Mouse (Mus musculus): ENCODE results near the gene Neurl1b.

DNA sequence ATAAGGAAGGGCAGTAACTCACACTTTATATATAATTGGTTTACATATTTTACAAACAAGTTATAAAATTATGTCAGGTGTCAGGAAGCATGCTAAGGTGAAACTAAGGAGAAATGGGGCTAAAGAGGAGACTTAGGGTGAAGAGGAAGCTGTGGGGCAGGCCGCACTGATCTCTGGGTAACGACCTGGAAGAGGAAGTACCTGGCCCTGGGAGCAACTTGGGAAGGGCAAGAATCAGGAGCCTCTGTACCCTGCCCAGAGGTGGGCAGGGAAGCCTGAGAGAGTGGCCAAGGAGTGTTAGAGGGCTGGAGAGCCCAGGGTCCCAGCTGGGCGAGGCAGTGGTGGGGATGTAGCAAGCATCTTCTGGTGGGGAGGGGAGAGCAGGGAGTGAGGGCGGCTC, 66.3 kb downstream of the Neurl1b start:
- TF ChIP-seq CTCF (IDR thresholded peaks at IDR 0.05; ENCODE audit: borderline replicate concordance, control insufficient read depth, extremely low read depth, insufficient read depth, low read length, poor library complexity) (no peak), POLR2A (IDR thresholded peaks at IDR 0.05; ENCODE audit: control insufficient read depth, extremely low read depth, insufficient read depth, low read length, poor library complexity) (no peak)
